Mouse (Mus musculus) heart, postnatal 36 days (tissue): Measurements from ENCODE around the gene Slc35f5. TPM values are rescaled to one million over a fixed set of nuclear protein-coding genes. Genes with fewer than 3 reads are reported as not detected.
"Not testable (repeated sequence)": the region's sequence is repeated elsewhere in the genome, so short reads cannot be mapped to it uniquely, and the experiment has no call there.

Source experiments
- DNase-seq, 2 experiments: peaks; one replicate each; pipeline ENCODE4 v3.0.0; 2021 to 2022
- intact Hi-C: fragments of 180-260 bp; cut with DNase I; formaldehyde crosslinking; loops from one replicate; pipeline ENCODE4 v1.15.1; 2025
- total RNA-seq, 2 experiments: library from RNA; stranded (reverse); gene quantifications; 2 replicates each; pipeline ENCODE4 v1.2.3; 2021

Gene Slc35f5
- total RNA-seq = 100 to 1,000 TPM; 126 to 146 TPM

DNA sequence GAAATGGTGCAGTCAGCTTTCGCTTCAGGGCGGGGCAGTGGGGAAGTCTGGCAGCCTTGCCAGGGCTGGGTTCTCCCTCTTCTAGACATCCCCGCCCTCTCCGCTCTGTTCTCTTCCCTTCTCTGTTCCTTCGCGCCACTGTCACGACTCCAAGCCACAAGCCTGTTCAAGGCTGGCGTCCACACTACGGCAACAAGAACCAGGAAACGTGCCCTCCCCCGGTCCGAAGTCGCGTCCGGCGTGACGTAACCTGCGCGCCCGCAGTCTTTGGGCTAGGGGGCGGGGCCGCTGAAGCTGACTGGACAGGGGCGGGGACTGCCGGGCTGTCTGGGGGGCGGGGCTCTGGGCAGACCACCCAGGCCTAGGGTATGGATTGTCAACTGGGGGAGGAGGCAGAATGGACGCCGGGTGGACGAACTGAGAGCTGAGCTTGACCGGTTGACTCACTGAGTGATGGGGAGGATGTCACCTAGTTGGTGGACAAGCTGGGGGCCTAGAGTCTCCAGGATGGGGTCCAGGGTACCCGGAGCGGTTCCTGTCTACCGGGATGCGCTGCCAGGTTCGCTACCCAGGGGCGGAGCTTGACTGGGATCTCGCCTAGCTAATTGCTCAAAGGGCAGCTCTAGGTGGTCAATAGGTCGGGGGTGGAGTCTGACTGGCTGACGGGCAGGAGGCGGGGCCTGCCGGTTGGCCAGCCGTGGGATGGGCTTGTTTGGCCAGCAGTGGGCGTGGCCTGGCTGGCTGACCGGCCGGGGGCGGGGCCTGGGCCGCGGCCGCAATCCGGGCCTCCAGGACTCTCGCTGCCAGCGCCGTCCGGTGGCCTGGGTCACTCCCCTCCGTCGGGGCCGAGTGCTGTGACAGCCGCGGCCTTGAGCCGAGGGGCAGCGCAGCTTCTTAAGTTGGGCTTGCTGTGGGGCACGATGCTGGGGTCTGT, at the start of gene Slc35f5:
TSS of gene Slc35f5 (plus strand) at position 337 of the 934 bp plus-strand sequence.
- intact Hi-C loops = loop anchor here (1.0 to 2.0 kb wide), 2 partner anchors 42 to 124 kb away; no protein-coding TSS in a partner anchor
- peak; percentile 98 to 99 for DNase-seq

DNA sequence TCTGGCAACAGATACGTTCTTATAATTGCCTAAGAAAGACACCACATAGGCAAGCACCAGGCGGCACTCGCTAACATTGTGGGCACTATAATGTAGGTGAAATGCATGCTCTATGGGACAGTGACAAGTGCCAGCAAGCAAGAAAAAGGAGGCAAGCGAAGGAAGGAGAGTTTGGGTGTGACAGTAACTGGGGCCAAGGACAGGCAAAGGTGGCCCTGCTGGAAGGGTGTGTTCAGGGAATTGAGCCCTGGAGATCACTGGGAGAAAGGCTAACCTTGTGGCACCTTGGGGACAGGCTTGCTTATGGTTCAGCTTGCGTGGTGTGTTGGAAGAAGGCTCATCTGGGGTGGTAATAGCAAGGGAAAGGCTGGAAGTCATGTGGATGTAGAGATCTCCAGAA, 45.7 kb upstream of the Slc35f5 start:
- DNase-seq = no peak

DNA sequence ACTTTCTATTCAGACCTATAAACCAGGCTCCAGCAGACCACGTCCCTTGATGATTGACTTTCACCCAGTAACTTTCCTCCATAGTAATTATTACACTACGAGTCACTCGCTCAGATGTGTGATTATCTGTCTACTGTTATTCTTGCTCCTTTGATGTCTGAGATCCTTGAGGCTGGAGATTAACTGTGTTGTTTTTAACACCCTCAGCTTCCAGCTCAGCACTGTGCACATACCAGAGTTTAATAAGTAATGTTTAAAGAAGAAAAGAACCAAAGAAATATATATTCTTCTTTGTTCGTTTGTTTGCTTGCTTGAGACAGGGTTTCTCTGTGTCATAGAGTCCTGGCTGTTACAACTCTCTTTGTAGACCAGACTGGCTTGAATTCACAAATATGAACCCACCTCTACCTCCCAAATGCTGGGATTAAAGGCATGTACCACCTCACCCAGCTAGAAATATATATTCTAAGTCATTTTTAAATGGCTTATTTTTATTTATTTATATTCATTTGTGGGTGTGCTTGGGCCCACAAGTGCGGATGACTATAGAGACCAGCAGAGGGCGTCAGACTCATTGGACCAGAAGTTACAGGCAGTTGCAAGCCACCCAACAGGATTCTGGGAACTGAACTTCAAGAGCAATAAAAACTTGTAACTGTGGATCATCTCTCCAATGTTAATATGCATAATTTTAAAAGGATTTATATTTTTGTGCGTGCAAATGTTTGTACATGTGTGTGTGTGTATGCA, 43.3 kb upstream of the Slc35f5 start:
- DNase-seq = no peak
- intact Hi-C loops = loop anchor here (5.0 kb wide), 1 partner anchor 80 kb away; the partner anchor contains the start of gene Actr3

More for the DNA sequence above, 45.7 kb upstream of the Slc35f5 start:
- intact Hi-C loops = loop anchor here (5.0 kb wide), 1 partner anchor 77 kb away; the partner anchor contains the start of gene Actr3

DNA sequence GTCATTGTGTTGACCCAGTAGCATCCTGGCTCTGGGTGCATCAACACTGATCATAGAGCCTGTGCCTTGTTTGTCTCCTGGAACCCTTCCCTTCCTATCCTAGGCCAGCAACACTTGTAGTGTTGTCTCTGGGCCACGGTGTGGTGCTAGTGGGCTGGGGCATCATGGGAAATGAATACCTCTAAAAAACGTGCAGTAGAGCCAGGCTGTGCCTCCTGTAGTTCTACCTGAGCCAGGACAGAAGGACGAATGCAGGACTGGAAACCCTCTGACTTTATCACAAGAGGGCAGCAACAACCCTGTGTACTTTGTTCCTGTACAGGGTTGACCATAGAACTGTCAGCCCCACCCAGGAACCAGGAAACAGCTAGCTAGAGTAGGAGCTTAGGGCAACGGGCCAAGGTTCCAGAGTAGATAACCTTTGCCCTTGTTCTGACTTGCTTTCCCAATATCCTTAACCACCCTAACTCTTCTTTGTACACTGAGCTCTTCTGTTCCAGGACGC, 41.2 kb upstream of the Slc35f5 start:
- intact Hi-C loops = loop anchor here (2.0 to 5.0 kb wide), 2 partner anchors 42 to 82 kb away; partner anchors contain the start of genes Actr3 and Slc35f5
- DNase-seq = peak; percentile 61 to 66

GRCm38 (mm10) chr1:125525965-125526665, 34.3 kb upstream of the Slc35f5 start:
- DNase-seq = peak; percentile 51 to 52
- intact Hi-C loops = loop anchor here (2.0 to 10.0 kb wide), 2 partner anchors 33 to 139 kb away; no protein-coding TSS in a partner anchor

- intact Hi-C loops = loop anchor here (2.0 to 10.0 kb wide), 2 partner anchors 32 to 138 kb away; no protein-coding TSS in a partner anchor
- no peak for DNase-seq
These were observed 33.8 kb upstream of the Slc35f5 start for GRCm38 (mm10) chr1:125526666-125527004.

GRCm38 (mm10) chr1:125527364-125527763, 33.0 kb upstream of the Slc35f5 start:
- intact Hi-C loops = loop anchor here (2.0 to 10.0 kb wide), 2 partner anchors 31 to 137 kb away; no protein-coding TSS in a partner anchor
- no peak for DNase-seq

DNA sequence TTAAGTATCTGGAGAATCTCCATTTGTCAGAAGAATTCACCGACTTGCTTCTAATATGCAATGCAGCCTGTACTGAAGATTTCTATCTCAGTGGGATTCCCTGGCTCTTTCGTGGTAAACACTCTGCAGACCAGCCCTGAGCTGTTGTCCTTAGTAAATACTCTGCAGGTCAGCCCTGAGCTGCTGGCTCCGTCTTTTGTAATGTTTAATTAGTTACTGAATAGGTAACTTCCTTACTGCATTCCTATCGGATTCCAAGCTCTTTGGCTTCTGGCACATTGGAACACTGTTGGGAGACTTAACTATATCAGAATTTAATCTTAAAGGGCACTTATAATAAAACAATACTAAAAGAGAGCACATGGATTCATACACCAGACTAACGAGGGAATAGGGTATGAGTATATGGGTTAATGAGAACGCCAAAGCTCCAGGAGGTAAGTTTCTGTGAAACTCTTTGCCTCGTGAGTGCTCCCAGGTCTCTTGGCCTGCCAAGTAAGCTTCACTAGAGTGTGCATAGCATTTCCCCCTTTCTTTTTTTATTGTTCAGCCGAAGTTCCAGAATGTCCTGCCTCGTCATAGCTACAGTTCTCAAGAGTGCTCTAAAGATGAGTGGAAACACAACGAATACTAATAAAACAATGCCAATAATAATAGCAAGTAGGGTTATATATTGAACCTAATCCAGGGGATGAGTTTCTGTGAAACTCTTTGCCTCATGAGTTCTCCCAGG, 27.0 kb upstream of the Slc35f5 start:
- DNase-seq, intact Hi-C loops: not testable (repeated sequence)

GRCm38 (mm10) chr1:125537131-125537530, 23.3 kb upstream of the Slc35f5 start:
- DNase-seq = no peak
- intact Hi-C loops = no loop called here

DNA sequence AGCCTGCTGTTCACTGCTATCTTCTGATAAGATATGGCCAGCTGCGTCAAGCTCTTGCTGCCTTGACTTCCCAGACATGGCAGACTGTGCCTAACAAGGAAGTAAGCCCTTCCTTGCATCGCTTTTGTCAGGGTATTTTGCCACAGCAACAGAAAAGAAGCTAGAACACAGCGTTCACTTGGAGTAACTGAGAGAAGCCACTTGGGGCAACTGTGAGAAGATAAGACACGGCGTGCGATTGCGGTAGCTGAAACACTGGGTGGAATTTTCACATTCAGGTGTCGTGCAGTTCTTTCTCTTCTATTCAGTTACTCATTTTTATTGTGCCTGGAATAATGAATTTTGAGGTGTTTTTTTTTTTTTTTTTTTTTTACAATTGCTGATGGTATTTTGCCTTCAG, 22.6 kb upstream of the Slc35f5 start:
- DNase-seq = no peak
- intact Hi-C loops = no loop called here

DNA sequence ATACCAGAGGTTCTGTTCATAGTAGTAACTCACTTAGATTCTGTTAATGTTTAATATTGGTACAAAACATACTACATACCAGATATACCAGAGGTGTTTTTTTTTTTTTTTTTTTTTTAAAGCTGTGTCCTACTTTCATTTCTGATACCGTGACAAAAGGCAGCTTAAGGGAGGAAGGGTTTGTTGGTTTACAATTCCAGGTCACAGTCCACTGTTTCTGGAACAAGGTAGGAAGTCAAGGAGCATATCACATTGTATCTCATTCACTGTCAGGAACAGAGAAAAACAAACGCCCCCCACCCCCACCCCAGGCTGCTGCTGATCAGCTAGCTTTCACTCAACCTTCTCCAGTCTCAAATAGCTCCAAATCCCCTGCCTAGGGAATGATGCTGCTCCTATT, 21.1 kb upstream of the Slc35f5 start:
- intact Hi-C loops = no loop called here
- DNase-seq = no peak

DNA sequence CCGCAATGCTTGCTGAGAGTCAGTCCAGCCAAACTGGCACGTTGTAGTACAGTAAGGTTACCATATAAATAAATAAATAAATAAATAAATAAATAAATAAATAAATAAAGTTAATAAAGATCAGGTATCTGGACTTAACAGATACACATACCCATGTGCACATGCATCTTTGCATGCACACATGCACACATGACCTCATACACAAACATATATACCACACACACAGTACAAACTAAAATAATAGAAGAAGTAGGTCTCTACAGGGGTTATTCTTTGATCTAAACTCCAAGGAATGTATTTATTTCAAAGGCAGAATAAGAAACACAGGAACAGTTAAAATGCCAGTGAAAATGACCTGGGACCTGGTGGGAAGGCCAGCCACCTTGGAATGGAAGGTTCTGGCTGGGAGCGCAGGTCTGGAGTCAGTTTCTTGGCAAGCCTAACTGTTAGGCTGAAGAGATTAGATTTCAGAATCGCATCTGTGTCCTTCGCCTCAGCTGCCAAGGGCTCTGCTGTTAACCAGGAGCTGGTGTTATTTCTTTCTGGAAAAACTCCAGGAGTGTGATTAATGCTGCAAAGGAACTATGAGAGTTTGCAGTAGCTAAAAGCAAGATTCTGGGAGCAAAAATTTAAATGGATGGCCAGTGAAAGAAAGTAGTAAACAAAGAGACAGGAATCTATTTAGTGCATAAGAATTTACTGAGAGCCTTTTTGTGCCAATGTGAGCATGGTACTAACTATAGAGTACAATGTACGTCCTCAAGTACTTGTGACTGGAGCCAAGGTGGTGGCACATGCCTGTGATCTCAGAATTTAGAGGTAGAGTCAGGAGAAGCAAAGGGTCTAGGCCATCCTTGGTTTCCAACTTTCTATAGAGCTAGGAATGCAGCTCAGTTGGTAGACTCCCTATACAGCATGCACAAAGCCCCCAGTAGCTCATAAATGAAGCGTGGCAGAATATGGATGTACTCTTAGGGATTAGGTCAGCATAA, 18.1 kb upstream of the Slc35f5 start:
- intact Hi-C loops = no loop called here

GRCm38 (mm10) chr1:125549872-125550271, 10.5 kb upstream of the Slc35f5 start:
- no peak for DNase-seq
- intact Hi-C loops = no loop called here

More for the DNA sequence above, 18.1 kb upstream of the Slc35f5 start:
- DNase-seq = peak; percentile 48 to 49

GRCm38 (mm10) chr1:125550359-125550758, 10.0 kb upstream of the Slc35f5 start:
- DNase-seq = no peak
- intact Hi-C loops = no loop called here

GRCm38 (mm10) chr1:125551564-125551963, 8.8 kb upstream of the Slc35f5 start:
- DNase-seq = no peak
- intact Hi-C loops = no loop called here

DNA sequence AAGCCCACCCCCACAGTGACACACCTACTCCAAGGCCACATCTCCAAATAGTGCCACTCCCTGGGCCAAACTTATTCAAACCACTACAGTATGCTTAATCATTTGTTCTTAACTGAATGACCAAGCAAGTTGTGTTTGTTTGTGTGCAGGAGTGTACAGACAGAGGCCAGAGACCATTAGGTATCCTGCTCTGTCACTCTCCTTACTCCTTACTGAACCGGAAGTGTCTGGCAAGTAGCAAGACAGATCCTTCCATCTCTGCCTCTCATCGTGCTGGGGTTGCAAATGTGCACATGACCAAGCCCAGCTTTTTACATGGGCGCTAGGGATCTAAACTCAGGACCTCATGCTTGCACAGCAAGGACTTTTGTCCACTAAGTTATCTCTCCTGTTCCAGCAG, 1.1 kb upstream of the Slc35f5 start:
- intact Hi-C loops = loop anchor here (2.0 kb wide), 1 partner anchor 32 kb away; no protein-coding TSS in a partner anchor
- DNase-seq = no peak

DNA sequence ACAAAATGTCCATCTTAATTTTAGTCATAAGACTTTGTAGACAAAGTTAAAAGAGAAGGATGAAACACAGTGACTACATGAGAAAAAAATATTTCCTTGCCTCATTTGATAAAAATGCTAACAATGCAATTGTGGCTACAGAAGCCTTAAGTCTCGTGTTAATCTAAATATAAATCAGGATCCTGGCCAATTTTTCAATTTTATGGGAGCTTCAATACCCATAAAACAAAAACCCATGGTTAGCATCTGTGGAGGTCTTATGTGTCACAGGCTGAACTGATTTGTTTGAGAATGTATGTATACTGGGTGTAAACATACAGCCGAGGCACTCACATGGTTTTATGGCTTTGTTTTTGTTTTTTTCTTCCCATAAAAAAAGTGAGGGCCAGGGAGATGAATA, 674 bp upstream of the Slc35f5 start:
- intact Hi-C loops = loop anchor here (1.0 to 2.0 kb wide), 3 partner anchors 33 to 123 kb away; no protein-coding TSS in a partner anchor
- DNase-seq = no peak

DNA sequence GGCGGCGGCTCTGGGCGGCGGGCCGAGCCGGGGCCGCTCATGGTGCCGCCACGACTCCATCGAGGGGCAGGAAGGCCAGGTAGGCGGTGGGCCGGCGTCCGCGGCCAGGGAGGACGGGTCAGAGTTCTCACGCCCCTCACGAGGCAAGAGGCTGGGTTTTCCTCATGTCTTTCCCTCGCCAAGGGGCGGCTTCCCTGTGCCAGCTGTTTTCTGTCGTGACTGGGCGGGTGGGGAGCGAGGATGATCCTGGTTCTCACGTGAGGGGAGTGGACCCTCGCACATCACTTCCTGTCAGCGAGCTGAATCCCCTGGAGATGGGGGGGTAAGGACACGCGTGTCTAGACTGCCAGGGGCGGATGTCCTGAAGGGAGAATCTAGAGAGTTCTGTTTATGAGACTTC, 811 bp downstream of the Slc35f5 start:
- intact Hi-C loops = loop anchor here (2.0 kb wide), 1 partner anchor 42 kb away; no protein-coding TSS in a partner anchor
- peak in 1 of 2 experiments; percentile 63 for DNase-seq
